Comparison of ENCODE assay signal across 13 mouse cellular contexts in the genomic region with DNA sequence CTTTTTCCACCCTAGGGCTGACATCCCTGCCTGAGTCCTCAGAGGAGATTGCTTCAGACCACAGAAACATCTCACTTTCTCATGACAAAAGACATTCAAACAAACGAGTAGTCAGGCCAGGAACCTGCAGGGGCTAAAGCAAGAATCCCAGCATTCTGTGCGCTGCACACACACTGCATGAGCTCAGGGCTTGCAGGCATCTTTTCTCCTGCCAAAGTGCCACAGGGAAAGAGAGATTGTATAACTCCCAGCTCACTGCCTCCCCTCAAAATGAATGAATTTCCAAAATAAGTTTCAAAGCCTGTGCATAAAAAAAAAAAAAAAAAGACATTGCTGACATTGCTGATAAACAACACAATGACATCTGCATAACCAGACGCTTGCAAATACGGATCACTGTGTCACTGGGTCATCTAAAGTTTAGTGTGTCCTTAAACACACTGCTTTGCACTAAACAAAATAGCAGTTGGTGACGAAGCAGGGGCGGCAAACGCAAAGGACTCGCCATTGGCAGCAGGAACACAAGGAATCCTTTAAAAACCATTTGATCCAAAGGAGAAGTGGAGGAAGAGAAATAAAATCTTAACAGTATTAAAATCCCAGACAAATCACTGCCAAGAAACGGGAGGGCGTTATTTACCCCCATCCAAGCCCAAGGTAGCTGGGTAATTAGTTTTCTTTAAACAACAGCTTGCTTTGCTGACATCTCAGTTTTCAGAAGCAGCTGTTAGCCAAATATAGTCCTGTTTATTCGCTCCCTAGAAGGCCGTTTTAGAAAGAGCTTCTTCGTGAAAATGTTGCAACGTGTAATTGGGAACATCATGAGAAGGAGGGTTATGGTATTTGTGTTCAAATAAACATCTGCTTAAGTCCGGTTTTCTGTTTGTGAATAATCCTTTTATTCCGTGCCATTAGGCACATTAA. TPM values are rescaled to one million over a fixed set of nuclear protein-coding genes. Genes with fewer than 3 reads are reported as not detected.
DNase-seq lines count a peak whose midpoint lies in the region; ATAC-seq lines count a peak whose summit lies in the region.
"Had no signal": no experiment of that assay in that cellular context is flagged by ENCODE, and none has a peak within 500 bp of the region (broad histone marks: within the 10 kb centered on the region; RNA-seq: fewer than 3 reads in every experiment).

No protein-coding gene starts in this region.

- H3K4me3 ChIP-seq in kidney, embryonic 16.5 days (ENCODE audit: low read length): no peak overlapping the region
- no peak overlapping the region for H3K4me3 ChIP-seq in neural tube, embryonic 13.5 days
- H3K4me3 ChIP-seq in intestine, embryonic 15.5 days (replicated peaks): no peak overlapping the region
- no peak overlapping the region for H3K4me3 ChIP-seq in stomach, embryonic 15.5 days (replicated peaks)
- H3K4me3 ChIP-seq: heart, embryonic 10.5 days; limb, embryonic 12.5 days had no signal

- H3K9me3 ChIP-seq in kidney, embryonic 16.5 days (ENCODE audit: low read length): no peaks in the 10 kb centered on the region
- no peaks in the 10 kb centered on the region for H3K9me3 ChIP-seq in neural tube, embryonic 13.5 days
- H3K9me3 ChIP-seq in intestine, embryonic 15.5 days: no peaks in the 10 kb centered on the region
- H3K9me3 ChIP-seq in stomach, embryonic 15.5 days: no peaks in the 10 kb centered on the region
- H3K9me3 ChIP-seq: heart, embryonic 10.5 days; limb, embryonic 12.5 days had no signal

- no peak for DNase-seq in kidney, adult 18-20 months
- no peak for DNase-seq in neural tube, embryonic 10.5 days (ENCODE audit: extremely low spot score, low spot score)
- no peak for DNase-seq in ovary, postnatal 14 days (ENCODE audit: low spot score)
- DNase-seq: cerebellum, adult 9-11 months; kidney, adult 11 months; thymus, postnatal 36 days had no signal

- H3K27me3 ChIP-seq in kidney, embryonic 16.5 days (ENCODE audit: insufficient read depth, low read length): no peaks in the 10 kb centered on the region
- H3K27me3 ChIP-seq in neural tube, embryonic 13.5 days: no peaks in the 10 kb centered on the region
- H3K27me3 ChIP-seq in intestine, embryonic 15.5 days (replicated peaks): no peaks in the 10 kb centered on the region
- no peaks in the 10 kb centered on the region for H3K27me3 ChIP-seq in stomach, embryonic 15.5 days (replicated peaks)
- H3K27me3 ChIP-seq: limb, embryonic 12.5 days had no signal

- H3K4me2 ChIP-seq in kidney, embryonic 16.5 days (replicated peaks; ENCODE audit: low read depth, low read length): no peak overlapping the region
- H3K4me2 ChIP-seq in neural tube, embryonic 13.5 days: no peak overlapping the region
- no peak overlapping the region for H3K4me2 ChIP-seq in intestine, embryonic 15.5 days (replicated peaks)
- H3K4me2 ChIP-seq in stomach, embryonic 15.5 days: no peak overlapping the region
- H3K4me2 ChIP-seq: limb, embryonic 12.5 days had no signal

- peak overlapping the region; percentile 21; the same call in 1 of the 2 replicates for H3K27ac ChIP-seq in kidney, embryonic 16.5 days (ENCODE audit: low read length)
- H3K27ac ChIP-seq in neural tube, embryonic 13.5 days (replicated peaks): peak overlapping the region; percentile 39
- H3K27ac ChIP-seq in intestine, embryonic 15.5 days: peak overlapping the region; percentile 52
- H3K27ac ChIP-seq in stomach, embryonic 15.5 days: peak overlapping the region; percentile 52
- H3K27ac ChIP-seq: heart, embryonic 10.5 days had no signal

- H3K9ac ChIP-seq in kidney, embryonic 16.5 days (replicated peaks; ENCODE audit: low read length): no peak overlapping the region
- H3K9ac ChIP-seq in neural tube, embryonic 13.5 days: no peak overlapping the region; the same call in 1 of the 2 replicates
- H3K9ac ChIP-seq in intestine, embryonic 15.5 days: no peak overlapping the region
- H3K9ac ChIP-seq in stomach, embryonic 15.5 days: no peak overlapping the region
- H3K9ac ChIP-seq: limb, embryonic 12.5 days had no signal

- no peaks in the 10 kb centered on the region for H3K4me1 ChIP-seq in kidney, embryonic 16.5 days (ENCODE audit: insufficient read depth, low read length)
- peaks cover 16% of the 10 kb centered on the region; the same call in 1 of the 2 replicates for H3K4me1 ChIP-seq in neural tube, embryonic 13.5 days (replicated peaks)
- no peaks in the 10 kb centered on the region for H3K4me1 ChIP-seq in intestine, embryonic 15.5 days (replicated peaks)
- H3K4me1 ChIP-seq in stomach, embryonic 15.5 days: no peaks in the 10 kb centered on the region
- H3K4me1 ChIP-seq: heart, embryonic 10.5 days; limb, embryonic 12.5 days had no signal

- 72% methylated on average over 16 of the region's 16 CpGs for WGBS in kidney, embryonic 16.5 days
- WGBS in neural tube, embryonic 13.5 days: 67% methylated on average over 16 of the region's 16 CpGs
- WGBS in intestine, embryonic 15.5 days: 59% methylated on average over 16 of the region's 16 CpGs
- WGBS in stomach, embryonic 15.5 days: 56% methylated on average over 16 of the region's 16 CpGs

- ATAC-seq in kidney, embryonic 16.5 days (ENCODE audit: low FRiP score, low TSS enrichment): no peak
- no peak for ATAC-seq in neural tube, embryonic 13.5 days (ENCODE audit: low read depth)
- no peak for ATAC-seq in intestine, embryonic 15.5 days
- ATAC-seq in stomach, embryonic 15.5 days (ENCODE audit: insufficient read depth, low FRiP score, low read depth): no peak
- no peak for ATAC-seq in CD4-positive, CD25-positive, alpha-beta regulatory T cell, adult 4 months

- H3K36me3 ChIP-seq in kidney, embryonic 16.5 days (ENCODE audit: insufficient read depth, low read length): peaks cover 39% of the 10 kb centered on the region
- peaks cover 16% of the 10 kb centered on the region for H3K36me3 ChIP-seq in neural tube, embryonic 13.5 days
- peaks cover 26% of the 10 kb centered on the region for H3K36me3 ChIP-seq in intestine, embryonic 15.5 days
- peaks cover 28% of the 10 kb centered on the region for H3K36me3 ChIP-seq in stomach, embryonic 15.5 days

RNA-seq across cellular contexts. Expression of a gene that starts 18.2 kb away (rescaled TPM):
- polyA plus RNA-seq in kidney, embryonic 16.5 days (2015; fragmentation: Nextera tagmentation; extraction: Ambion mirVana): 466 and 531 TPM in 2 replicates
- 91.3 and 119 TPM in 2 replicates for polyA plus RNA-seq in neural tube, embryonic 13.5 days (2015; fragmentation: Nextera tagmentation; extraction: Ambion mirVana)
- polyA plus RNA-seq in intestine, embryonic 15.5 days (2015; fragmentation: Nextera tagmentation; extraction: Ambion mirVana): 414 and 444 TPM in 2 replicates
- polyA plus RNA-seq in stomach, embryonic 15.5 days (2015; fragmentation: Nextera tagmentation; extraction: Ambion mirVana): 411 and 449 TPM in 2 replicates
- 10 to 100 TPM; 17.5 to 18.6 TPM for polyA plus RNA-seq in CD4-positive, CD25-positive, alpha-beta regulatory T cell, adult 4 months (2017; shearing (Covaris generic))
